Mouse (Mus musculus) kidney, adult 2 months (tissue): ENCODE data around the gene Cngb1.

Experiments used
- CTCF ChIP-seq: fragments of 200-500 bp; conservative IDR thresholded peaks from 2 replicates; pipeline ENCODE4 v1.5.1; 2011; ENCODE audit warnings: low read depth, mild to moderate bottlenecking, control low read depth, low read length, moderate library complexity, mixed read lengths; ENCODE audit not compliant: insufficient read depth, insufficient read length
- POLR2A ChIP-seq: fragments of 200-500 bp; IDR thresholded peaks from one replicate; pipeline ENCODE4 v1.6.1; 2011; ENCODE audit warnings: low read depth, low read length, control low read depth

DNA sequence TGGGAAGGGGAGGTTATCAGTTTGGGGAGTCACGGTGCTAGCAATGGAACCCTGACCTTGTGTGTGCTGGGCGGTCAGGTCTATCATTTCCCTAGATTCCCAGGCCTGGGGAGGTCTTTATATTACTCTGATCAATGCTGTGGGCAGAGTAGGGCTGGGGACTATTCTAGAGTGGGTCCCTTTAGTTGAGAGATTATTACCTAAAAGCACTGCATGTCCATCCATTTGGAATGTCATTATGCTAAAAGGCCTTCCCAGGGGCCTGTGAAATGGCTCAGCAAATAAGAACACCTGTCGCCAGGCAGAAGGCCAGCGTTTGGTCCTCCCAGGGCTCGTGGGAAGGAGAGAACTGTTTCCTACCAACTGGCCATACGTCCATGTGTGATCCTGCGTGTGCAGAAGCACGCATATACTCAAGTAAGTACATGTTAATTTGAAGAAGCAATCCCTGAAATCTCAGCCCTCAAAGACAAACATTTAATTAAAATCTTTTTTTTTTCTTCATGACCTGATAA, 104.3 kb downstream of the Cngb1 start:
- TF ChIP-seq CTCF (no peak), POLR2A (no peak)
